Mouse (Mus musculus): ENCODE measurements at regions not wholly inside any gene's neighbourhood (a gene's known extent, or its start where the extent isn't known, plus 50 kb on each side); places are given as distances from the start of the nearest gene placed in this dataset.

- no peak for DNase-seq (ENCODE audit: low spot score)
Observed at GRCm38 (mm10) chr7:34506816-34507215, 113.7 kb upstream of the Lsm14a start.

- DNase-seq (ENCODE audit: low spot score) = no peak
Observed at GRCm38 (mm10) chr7:34493892-34494291, 100.8 kb upstream of the Lsm14a start.

- DNase-seq (ENCODE audit: low spot score) = no peak
Observed at GRCm38 (mm10) chr7:34484908-34485598, 91.9 kb upstream of the Lsm14a start.

- DNase-seq (ENCODE audit: low spot score) = no peak
Observed at GRCm38 (mm10) chr7:34483368-34483767, 90.3 kb upstream of the Lsm14a start.

GRCm38 (mm10) chr7:34480771-34481170 lies 87.7 kb upstream of the Lsm14a start:
- no peak for DNase-seq (ENCODE audit: low spot score)

- DNase-seq (ENCODE audit: low spot score) = no peak
Observed at GRCm38 (mm10) chr7:34471003-34471402, 77.9 kb upstream of the Lsm14a start.

- peak; percentile 59 for DNase-seq (ENCODE audit: low spot score)
Observed at GRCm38 (mm10) chr7:34462069-34462468, 69.0 kb upstream of the Lsm14a start.

GRCm38 (mm10) chr7:34459834-34460495 lies 66.8 kb upstream of the Lsm14a start:
- DNase-seq (ENCODE audit: low spot score) = no peak

- no peak for DNase-seq (ENCODE audit: low spot score)
Observed at GRCm38 (mm10) chr7:34458851-34459250, 65.7 kb upstream of the Lsm14a start.

- no peak for DNase-seq (ENCODE audit: low spot score)
Observed at GRCm38 (mm10) chr7:34448364-34448763, 55.2 kb upstream of the Lsm14a start.

GRCm38 (mm10) chr7:34444263-34444662 lies 51.1 kb upstream of the Lsm14a start:
- no peak for DNase-seq (ENCODE audit: low spot score)
